In the genomic region with DNA sequence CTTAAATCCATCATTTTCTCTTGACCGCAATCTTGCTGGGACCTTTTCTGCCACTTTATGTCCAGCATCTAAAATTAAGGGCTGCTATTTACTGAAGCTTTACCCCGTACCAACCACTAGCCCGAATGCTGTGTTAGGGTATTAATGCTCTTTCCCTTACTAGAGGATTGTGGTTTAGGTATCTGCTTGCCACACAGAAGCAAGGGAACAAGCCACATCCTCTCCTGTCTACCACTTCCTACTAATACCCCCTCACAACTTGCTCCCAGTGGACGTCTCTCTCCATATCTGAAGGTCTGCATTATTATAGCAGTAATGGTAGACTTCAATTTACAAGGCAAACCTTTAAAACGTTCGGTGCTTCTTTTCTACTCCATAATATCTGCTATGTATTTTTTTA, we compare ENCODE assay signal across 21 mouse cellular contexts.
"Had no signal": no experiment of that assay in that cellular context is flagged by ENCODE, and none has a peak within 500 bp of the region (broad histone marks: within the 10 kb centered on the region; RNA-seq: fewer than 3 reads in every experiment).

No protein-coding gene starts in this region.

- H3K36me3 ChIP-seq: limb, embryonic 10.5 days; limb, embryonic 13.5 days; liver, embryonic 12.5 days; liver, embryonic 15.5 days; lung, embryonic 15.5 days; neural tube, embryonic 12.5 days; neural tube, embryonic 15.5 days; stomach, embryonic 15.5 days had no signal

- H3K9ac ChIP-seq: limb, embryonic 13.5 days; liver, embryonic 12.5 days; liver, embryonic 15.5 days; lung, embryonic 15.5 days; neural tube, embryonic 12.5 days; neural tube, embryonic 15.5 days; stomach, embryonic 15.5 days had no signal

- H3K27ac ChIP-seq: limb, embryonic 10.5 days; limb, embryonic 13.5 days; liver, embryonic 12.5 days; liver, embryonic 15.5 days; lung, embryonic 15.5 days; neural tube, embryonic 12.5 days; neural tube, embryonic 15.5 days; stomach, embryonic 15.5 days had no signal

- DNase-seq: kidney, adult 9 months; kidney, postnatal 14 days; kidney, postnatal 4 days; liver; lung, adult 18-20 months; lung, postnatal 10 days; lung, postnatal 36 days; midbrain, embryonic 14.5 days; retina, postnatal 1 day; right cerebral cortex, postnatal 25 days; spleen, adult 18-20 months; thymus, postnatal 25 days had no signal

- H3K4me3 ChIP-seq: limb, embryonic 10.5 days; limb, embryonic 13.5 days; liver, embryonic 12.5 days; liver, embryonic 15.5 days; lung, embryonic 15.5 days; neural tube, embryonic 12.5 days; neural tube, embryonic 15.5 days; stomach, embryonic 15.5 days had no signal

- ATAC-seq: liver, embryonic 12.5 days had no signal

- H3K9me3 ChIP-seq: limb, embryonic 10.5 days; limb, embryonic 13.5 days; liver, embryonic 12.5 days; liver, embryonic 15.5 days; lung, embryonic 15.5 days; neural tube, embryonic 12.5 days; neural tube, embryonic 15.5 days; stomach, embryonic 15.5 days had no signal

- H3K27me3 ChIP-seq: limb, embryonic 13.5 days; liver, embryonic 12.5 days; liver, embryonic 15.5 days; lung, embryonic 15.5 days; neural tube, embryonic 12.5 days; neural tube, embryonic 15.5 days; stomach, embryonic 15.5 days had no signal

- H3K4me1 ChIP-seq: limb, embryonic 10.5 days; limb, embryonic 13.5 days; liver, embryonic 15.5 days; lung, embryonic 15.5 days; neural tube, embryonic 12.5 days; neural tube, embryonic 15.5 days; stomach, embryonic 15.5 days had no signal

- H3K4me2 ChIP-seq: limb, embryonic 13.5 days; liver, embryonic 12.5 days; liver, embryonic 15.5 days; lung, embryonic 15.5 days; midbrain, embryonic 11.5 days; neural tube, embryonic 12.5 days; neural tube, embryonic 15.5 days; stomach, embryonic 15.5 days had no signal
